Mouse (Mus musculus) hindbrain, embryonic 11.5 days (tissue): Measurements from ENCODE around the gene Adh4. TPM values are rescaled to one million over a fixed set of nuclear protein-coding genes. Genes with fewer than 3 reads are reported as not detected.

Source experiments
- ATAC-seq: fragments of 200-750 bp; cut with Nextera tagmentation; 2 replicates; pipeline ENCODE4 v1.8.0; 2017; ENCODE audit warnings: mild to moderate bottlenecking, moderate TSS enrichment, moderate library complexity; ENCODE audit not compliant: low FRiP score
- DNase-seq: peaks from one replicate; pipeline ENCODE4 v3.0.0-alpha.2; 2015; ENCODE audit warnings: low spot score
- H3K27ac ChIP-seq: fragments of 300-500 bp; sonication (generic); 2 replicates; pipeline ENCODE4 v1.5.1; 2014; ENCODE audit warnings: mild to moderate bottlenecking, low read depth, low read length
- H3K27me3 ChIP-seq: fragments of 300-500 bp; sonication (generic); 2 replicates; pipeline ENCODE4 v1.6.1; 2014; ENCODE audit warnings: mild to moderate bottlenecking, low read length, moderate library complexity, mixed read lengths; ENCODE audit not compliant: control insufficient read depth, insufficient read depth
- H3K36me3 ChIP-seq: fragments of 300-500 bp; sonication (generic); 2 replicates; pipeline ENCODE4 v1.6.1; 2014; ENCODE audit warnings: mild to moderate bottlenecking, low read length, moderate library complexity, mixed read lengths; ENCODE audit not compliant: control insufficient read depth, insufficient read depth
- H3K4me1 ChIP-seq: fragments of 300-500 bp; sonication (generic); replicated peaks from 2 replicates; pipeline ENCODE4 v1.6.1; 2014; ENCODE audit warnings: low read length, mixed read lengths; ENCODE audit not compliant: control insufficient read depth, insufficient read depth
- H3K4me2 ChIP-seq: fragments of 300-500 bp; sonication (generic); replicated peaks from 2 replicates; pipeline ENCODE4 v1.6.1; 2014; ENCODE audit warnings: mild to moderate bottlenecking, low read depth, low read length
- H3K4me3 ChIP-seq: fragments of 300-500 bp; sonication (generic); 2 replicates; pipeline ENCODE4 v1.5.1; 2014; ENCODE audit warnings: low read depth, low read length
- H3K9ac ChIP-seq: fragments of 300-500 bp; sonication (generic); 2 replicates; pipeline ENCODE4 v1.6.1; 2014; ENCODE audit warnings: low read depth, low read length
- H3K9me3 ChIP-seq: fragments of 300-500 bp; sonication (generic); 2 replicates; pipeline ENCODE4 v1.6.1; 2016; ENCODE audit warnings: low read length; ENCODE audit not compliant: control insufficient read depth
- WGBS: fragments of 180-500 bp; shearing (Covaris S2); extraction: QIAGEN DNeasy Blood & Tissue Kit; methylation state at CpG from one replicate; pipeline ENCODE4 v1.1.7; 2014; 5-methylcytosine and 5-hydroxymethylcytosine counted together
- polyA plus RNA-seq: library from polyadenylated mRNA; unstranded; fragments of >200 nt; fragmentation: Nextera tagmentation; extraction: Ambion mirVana; gene quantifications from 2 replicates; pipeline ENCODE4 v1.2.1, GENCODE M21; 2014

The Adh4 gene
- polyA plus RNA-seq, 1 experiment from 2014 or later: not detected

DNA sequence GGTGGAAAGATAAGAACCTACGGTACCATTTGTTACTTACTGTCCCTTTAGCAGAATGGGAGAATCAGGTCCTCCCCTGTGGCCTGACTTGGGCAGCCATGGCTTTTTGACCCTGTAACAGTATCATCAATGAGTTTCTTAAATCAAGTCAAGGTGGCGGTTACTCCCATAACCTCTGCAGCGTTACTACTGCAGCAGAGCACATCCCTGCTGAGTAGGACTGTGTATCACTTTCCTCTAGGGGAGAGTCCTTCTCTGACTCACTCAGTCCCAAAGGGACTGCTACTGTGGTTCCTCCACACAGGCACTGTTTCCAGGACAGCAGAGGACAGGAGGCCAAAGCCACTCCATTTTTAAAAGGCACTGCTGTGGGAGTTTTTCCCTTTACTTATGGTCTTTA is 55.8 kb downstream of the Adh4 start:
- H3K36me3 ChIP-seq: no peaks in the 10 kb centered on the region

DNA sequence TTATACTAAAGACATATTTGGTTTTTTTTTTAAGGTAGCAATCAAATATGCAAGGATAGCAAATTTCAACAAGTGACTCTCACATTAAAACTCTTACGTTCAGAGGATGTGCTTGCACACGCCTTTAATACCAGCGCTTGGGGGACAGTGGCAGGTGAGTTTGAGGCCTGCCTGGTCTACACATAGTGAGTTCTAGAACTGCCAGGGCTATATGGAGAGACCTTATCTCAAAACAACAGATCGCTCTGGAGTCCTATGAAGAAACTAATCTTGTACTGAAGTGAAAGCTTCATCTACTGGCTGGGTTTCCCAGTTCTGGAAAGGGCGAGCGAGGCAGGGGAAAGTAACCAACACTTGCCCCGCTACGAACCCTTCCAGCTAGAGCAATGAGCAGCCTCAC is 64.2 kb downstream of the Adh4 start:
- H3K36me3 ChIP-seq: peaks cover 3% of the 10 kb centered on the region; the same call in 1 of the 2 replicates
- WGBS: 96% methylated on average over 8 of the region's 8 CpGs

More for the DNA sequence above, 55.8 kb downstream of the Adh4 start:
- H3K4me3 ChIP-seq: no peak overlapping the region
- ATAC-seq (no peak), DNase-seq (no peak)
- no peak overlapping the region for H3K9ac ChIP-seq
- no peaks in the 10 kb centered on the region for H3K27me3 ChIP-seq
- no peak overlapping the region for H3K4me2 ChIP-seq
- no peaks in the 10 kb centered on the region for H3K9me3 ChIP-seq
- H3K27ac ChIP-seq: no peak overlapping the region
- no peaks in the 10 kb centered on the region for H3K4me1 ChIP-seq
- WGBS: 85% methylated on average over 3 of the region's 3 CpGs

More for the DNA sequence above, 64.2 kb downstream of the Adh4 start:
- ATAC-seq (no peak), DNase-seq (no peak)
- Histone ChIP-seq H3K27ac (no peak overlapping the region), H3K27me3 (no peaks in the 10 kb centered on the region), H3K4me2 (no peak overlapping the region), H3K9ac (no peak overlapping the region), H3K4me3 (no peak overlapping the region), H3K4me1 (no peaks in the 10 kb centered on the region), H3K9me3 (no peaks in the 10 kb centered on the region)

Other genes starting within 250 kb of the Adh4 start
- not detected in 2 replicates for gene 4930579F01Rik, start 221.6 kb upstream of the Adh4 start, polyA plus RNA-seq
- 0.08 and 0.22 TPM in 2 replicates for gene Adh7, start 197.7 kb upstream of the Adh4 start, polyA plus RNA-seq
- 0.29 and 0.59 TPM in 2 replicates for gene Adh1, start 154.5 kb upstream of the Adh4 start, polyA plus RNA-seq
- not detected in 2 replicates for gene Adh6a, start 102.2 kb upstream of the Adh4 start, polyA plus RNA-seq
- gene Adh6b, start 73.7 kb upstream of the Adh4 start, polyA plus RNA-seq: 0.25 and 0.37 TPM in 2 replicates
- 270 and 272 TPM in 2 replicates for gene Adh5, start 27.6 kb downstream of the Adh4 start, polyA plus RNA-seq
- gene Metap1, start 74.0 kb downstream of the Adh4 start, polyA plus RNA-seq: 60.3 and 64.6 TPM in 2 replicates
- gene Eif4e, start 110.7 kb downstream of the Adh4 start, polyA plus RNA-seq: 401 and 469 TPM in 2 replicates